Mouse (Mus musculus) megakaryocyte, adult 5-6 weeks (primary cell): Measurements from ENCODE around the gene Hnf1b. TPM values are rescaled to one million over a fixed set of nuclear protein-coding genes. Genes with fewer than 3 reads are reported as not detected.

Experiments used
- ATAC-seq: 2 replicates; pipeline ENCODE4 v1.8.0; 2016; ENCODE audit warnings: mild to moderate bottlenecking, inconsistent platforms; ENCODE audit not compliant: poor library complexity, severe bottlenecking
- total RNA-seq, 2 experiments: library from RNA; stranded (forward) in 1 of 2; stranded (reverse) in 1 of 2; fragments of 153-499, 151-499 nt in 1 of 2; fragments of 221-1000, 200-1000 nt in 1 of 2; gene quantifications; 2 replicates each; pipeline versions ENCODE4 v1.2.3 to v1.2.4; 2015 to 2017

Gene Hnf1b
- total RNA-seq, 2 experiments from 2014 or later, result not detected

GRCm38 (mm10) chr11:83852501-83853211 is 2.8 kb downstream of the Hnf1b start:
- no peak for ATAC-seq

- no peak for ATAC-seq
Measured at GRCm38 (mm10) chr11:83853221-83853792, 3.4 kb downstream of the Hnf1b start.

GRCm38 (mm10) chr11:83854091-83854490 is 4.2 kb downstream of the Hnf1b start:
- no peak for ATAC-seq

- no peak for ATAC-seq
Measured at GRCm38 (mm10) chr11:83854707-83855106, 4.8 kb downstream of the Hnf1b start.

- no peak for ATAC-seq
Measured at GRCm38 (mm10) chr11:83857256-83857655, 7.4 kb downstream of the Hnf1b start.

- no peak for ATAC-seq
Measured at GRCm38 (mm10) chr11:83865286-83865685, 15.4 kb downstream of the Hnf1b start.

GRCm38 (mm10) chr11:83867571-83867970 is 17.7 kb downstream of the Hnf1b start:
- no peak for ATAC-seq

- ATAC-seq, result no peak
Measured at GRCm38 (mm10) chr11:83869147-83869546, 19.3 kb downstream of the Hnf1b start.

- no peak for ATAC-seq
Measured at GRCm38 (mm10) chr11:83869686-83870085, 19.8 kb downstream of the Hnf1b start.

- ATAC-seq, result peak; percentile 70
Measured at GRCm38 (mm10) chr11:83871780-83872554, 22.1 kb downstream of the Hnf1b start.

- ATAC-seq, result no peak
Measured at GRCm38 (mm10) chr11:83873509-83873908, 23.6 kb downstream of the Hnf1b start.

GRCm38 (mm10) chr11:83876630-83877029 is 26.8 kb downstream of the Hnf1b start:
- ATAC-seq, result no peak

- no peak for ATAC-seq
Measured at GRCm38 (mm10) chr11:83877765-83878164, 27.9 kb downstream of the Hnf1b start.

GRCm38 (mm10) chr11:83878417-83878952 is 28.6 kb downstream of the Hnf1b start:
- no peak for ATAC-seq

GRCm38 (mm10) chr11:83879130-83879529 is 29.3 kb downstream of the Hnf1b start:
- ATAC-seq, result no peak

GRCm38 (mm10) chr11:83881438-83881837 is 31.6 kb downstream of the Hnf1b start:
- ATAC-seq, result no peak

GRCm38 (mm10) chr11:83882552-83882951 is 32.7 kb downstream of the Hnf1b start:
- ATAC-seq, result no peak

GRCm38 (mm10) chr11:83883074-83883473 is 33.2 kb downstream of the Hnf1b start:
- ATAC-seq, result no peak

GRCm38 (mm10) chr11:83883812-83884211 is 33.9 kb downstream of the Hnf1b start:
- ATAC-seq, result no peak

GRCm38 (mm10) chr11:83885175-83885574 is 35.3 kb downstream of the Hnf1b start:
- ATAC-seq, result no peak

GRCm38 (mm10) chr11:83886746-83887145 is 36.9 kb downstream of the Hnf1b start:
- ATAC-seq, result no peak

GRCm38 (mm10) chr11:83891366-83891765 is 41.5 kb downstream of the Hnf1b start:
- ATAC-seq, result no peak
